Mouse (Mus musculus) intestine, embryonic 14.5 days (tissue): Measurements from ENCODE around the gene Lefty2. TPM values are rescaled to one million over a fixed set of nuclear protein-coding genes. Genes with fewer than 3 reads are reported as not detected.

ENCODE experiments used
- ATAC-seq: fragments of 200-750 bp; cut with Nextera tagmentation; replicated peaks from 2 replicates; pipeline ENCODE4 v1.8.0; 2017; ENCODE audit warnings: low read depth, moderate number of reproducible peaks, moderate TSS enrichment, moderate library complexity; ENCODE audit not compliant: low FRiP score, low TSS enrichment
- DNase-seq: peaks from one replicate; pipeline ENCODE4 v3.0.0-alpha.2; 2018; ENCODE audit warnings: low spot score
- H3K27ac ChIP-seq: fragments of 300-500 bp; sonication (generic); 2 replicates; pipeline ENCODE4 v1.5.1; 2014; ENCODE audit warnings: low read depth, mild to moderate bottlenecking, control low read depth
- H3K27me3 ChIP-seq: fragments of 300-500 bp; sonication (generic); replicated peaks from 2 replicates; pipeline ENCODE4 v1.6.1; 2014; ENCODE audit warnings: low read length, control low read depth; ENCODE audit not compliant: control insufficient read depth, insufficient read depth
- H3K36me3 ChIP-seq: fragments of 300-500 bp; sonication (generic); 2 replicates; pipeline ENCODE4 v1.6.1; 2014; ENCODE audit warnings: low read length, control low read depth; ENCODE audit not compliant: control insufficient read depth, insufficient read depth
- H3K4me1 ChIP-seq: fragments of 300-500 bp; sonication (generic); replicated peaks from 2 replicates; pipeline ENCODE4 v1.6.1; 2014; ENCODE audit warnings: low read length, control low read depth, mixed read lengths; ENCODE audit not compliant: control insufficient read depth, insufficient read depth
- H3K4me2 ChIP-seq: fragments of 300-500 bp; sonication (generic); 2 replicates; pipeline ENCODE4 v1.6.1; 2014; ENCODE audit warnings: low read length
- H3K4me3 ChIP-seq: fragments of 300-500 bp; sonication (generic); 2 replicates; pipeline ENCODE4 v1.5.1; 2014; ENCODE audit warnings: low read depth, low read length, control low read depth, mixed read lengths
- H3K9ac ChIP-seq: fragments of 300-500 bp; sonication (generic); 2 replicates; pipeline ENCODE4 v1.6.1; 2014; ENCODE audit warnings: mild to moderate bottlenecking, low read length
- H3K9me3 ChIP-seq: fragments of 300-500 bp; sonication (generic); 2 replicates; pipeline ENCODE4 v1.6.1; 2016; ENCODE audit warnings: low read length, control low read depth; ENCODE audit not compliant: control insufficient read depth
- WGBS: fragments of 180-500 bp; shearing (Covaris S2); extraction: QIAGEN DNeasy Blood & Tissue Kit; methylation state at CpG from one replicate; pipeline ENCODE4 v1.1.7; 2014; 5-methylcytosine and 5-hydroxymethylcytosine counted together
- polyA plus RNA-seq: library from polyadenylated mRNA; unstranded; fragments of >200 nt; fragmentation: Nextera tagmentation; extraction: Ambion mirVana; gene quantifications from 2 replicates; pipeline ENCODE4 v1.2.1, GENCODE M21; 2014

The Lefty2 gene
- polyA plus RNA-seq, 1 experiment from 2014 or later: 0.18 TPM

GRCm38 (mm10) chr1:180904815-180905080, 11.8 kb downstream of the Lefty2 start:
- 2% methylated on average over 5 of the region's 5 CpGs for WGBS
- ATAC-seq (no peak), DNase-seq (no peak)
- Histone ChIP-seq H3K4me2 (peak overlapping the region; percentile 64), H3K4me1 (peaks cover 14% of the 10 kb centered on the region), H3K36me3 (peaks cover 28% of the 10 kb centered on the region), H3K27me3 (no peaks in the 10 kb centered on the region), H3K4me3 (peak overlapping the region; percentile 85), H3K9me3 (no peaks in the 10 kb centered on the region), H3K9ac (peak overlapping the region; percentile 82), H3K27ac (peak overlapping the region; percentile 85; the same call in 1 of the 2 replicates)

GRCm38 (mm10) chr1:180905307-180905706, 12.4 kb downstream of the Lefty2 start:
- peak overlapping the region; percentile 85 for H3K4me3 ChIP-seq
- DNase-seq: no peak
- 69% methylated on average over 6 of the region's 6 CpGs for WGBS
- peaks cover 28% of the 10 kb centered on the region for H3K36me3 ChIP-seq
- H3K4me2 ChIP-seq: peak overlapping the region; percentile 64
- ATAC-seq: no peak
- peaks cover 14% of the 10 kb centered on the region for H3K4me1 ChIP-seq
- H3K9me3 ChIP-seq: no peaks in the 10 kb centered on the region
- no peak overlapping the region for H3K27ac ChIP-seq
- peak overlapping the region; percentile 82; the same call in 1 of the 2 replicates for H3K9ac ChIP-seq
- H3K27me3 ChIP-seq: no peaks in the 10 kb centered on the region

GRCm38 (mm10) chr1:180905876-180906275, 13.0 kb downstream of the Lefty2 start:
- H3K9ac ChIP-seq: no peak overlapping the region
- WGBS: 94% methylated on average over 17 of the region's 17 CpGs

GRCm38 (mm10) chr1:180906461-180907147, 13.7 kb downstream of the Lefty2 start:
- ATAC-seq (no peak), DNase-seq (no peak)
- H3K27ac ChIP-seq: no peak overlapping the region
- 91% methylated on average over 24 of the region's 24 CpGs for WGBS
- peaks cover 28% of the 10 kb centered on the region for H3K36me3 ChIP-seq
- H3K9ac ChIP-seq: no peak overlapping the region
- H3K4me1 ChIP-seq: peaks cover 14% of the 10 kb centered on the region
- H3K4me2 ChIP-seq: no peak overlapping the region
- no peaks in the 10 kb centered on the region for H3K9me3 ChIP-seq
- no peaks in the 10 kb centered on the region for H3K27me3 ChIP-seq
- H3K4me3 ChIP-seq: no peak overlapping the region

More at GRCm38 (mm10) chr1:180905876-180906275, 13.0 kb downstream of the Lefty2 start:
- Histone ChIP-seq H3K9me3 (no peaks in the 10 kb centered on the region), H3K36me3 (peaks cover 28% of the 10 kb centered on the region), H3K4me1 (peaks cover 14% of the 10 kb centered on the region), H3K27ac (no peak overlapping the region), H3K4me3 (no peak overlapping the region), H3K27me3 (no peaks in the 10 kb centered on the region), H3K4me2 (0 out of 2 replicates have a peak overlapping the region, but pooled peaks have one; percentile 64)
- ATAC-seq: no peak
- no peak for DNase-seq

GRCm38 (mm10) chr1:180911138-180911537, 18.2 kb downstream of the Lefty2 start:
- H3K4me3 ChIP-seq: no peak overlapping the region
- no peak for DNase-seq
- no peaks in the 10 kb centered on the region for H3K27me3 ChIP-seq
- peaks cover 23% of the 10 kb centered on the region for H3K36me3 ChIP-seq
- H3K9ac ChIP-seq: no peak overlapping the region
- H3K4me2 ChIP-seq: no peak overlapping the region; the same call in 1 of the 2 replicates
- H3K4me1 ChIP-seq: no peaks in the 10 kb centered on the region; the same call in 1 of the 2 replicates
- H3K27ac ChIP-seq: no peak overlapping the region
- H3K9me3 ChIP-seq: no peaks in the 10 kb centered on the region
- no peak for ATAC-seq
- WGBS: 48% methylated on average over 8 of the region's 8 CpGs

- WGBS: 56% methylated on average over 20 of the region's 20 CpGs
- no peak for ATAC-seq
- no peak overlapping the region; the same call in 1 of the 2 replicates for H3K4me2 ChIP-seq
Observed at GRCm38 (mm10) chr1:180911653-180912287, 18.9 kb downstream of the Lefty2 start.

GRCm38 (mm10) chr1:180912792-180913191, 19.9 kb downstream of the Lefty2 start:
- no peak overlapping the region for H3K4me3 ChIP-seq
- no peak overlapping the region for H3K9ac ChIP-seq
- peaks cover 6% of the 10 kb centered on the region for H3K36me3 ChIP-seq
- H3K9me3 ChIP-seq: no peaks in the 10 kb centered on the region
- H3K4me1 ChIP-seq: no peaks in the 10 kb centered on the region; the same call in 1 of the 2 replicates
- WGBS: 87% methylated on average over 5 of the region's 5 CpGs
- DNase-seq (no peak), ATAC-seq (no peak)
- H3K27me3 ChIP-seq: no peaks in the 10 kb centered on the region
- no peak overlapping the region for H3K27ac ChIP-seq
- H3K4me2 ChIP-seq: no peak overlapping the region

More at GRCm38 (mm10) chr1:180911653-180912287, 18.9 kb downstream of the Lefty2 start:
- Histone ChIP-seq H3K27me3 (no peaks in the 10 kb centered on the region), H3K4me3 (no peak overlapping the region), H3K36me3 (peaks cover 16% of the 10 kb centered on the region), H3K4me1 (no peaks in the 10 kb centered on the region; the same call in 1 of the 2 replicates), H3K27ac (no peak overlapping the region), H3K9me3 (no peaks in the 10 kb centered on the region), H3K9ac (no peak overlapping the region)
- no peak for DNase-seq

- no peaks in the 10 kb centered on the region for H3K36me3 ChIP-seq
- H3K9me3 ChIP-seq: no peaks in the 10 kb centered on the region
- no peak overlapping the region for H3K27ac ChIP-seq
- H3K4me2 ChIP-seq: no peak overlapping the region
- no peaks in the 10 kb centered on the region; the same call in 1 of the 2 replicates for H3K4me1 ChIP-seq
- no peak for DNase-seq
- 40% methylated on average over 4 of the region's 4 CpGs for WGBS
- H3K4me3 ChIP-seq: no peak overlapping the region
- ATAC-seq: no peak
- no peak overlapping the region for H3K9ac ChIP-seq
- H3K27me3 ChIP-seq: no peaks in the 10 kb centered on the region
Observed at GRCm38 (mm10) chr1:180913797-180914196, 20.9 kb downstream of the Lefty2 start.
